Mouse (Mus musculus) T-helper 2 cell (primary cell): ENCODE results near the gene Adgrl4.

ENCODE experiments used
- in situ Hi-C: fragments of 300-600 bp; cut with MboI, MseI; formaldehyde crosslinking; loops from one replicate; pipeline ENCODE4 v1.15.1; 2025; ENCODE audit warnings: high pct_unique_total_duplicates

Adgrl4 gene

DNA sequence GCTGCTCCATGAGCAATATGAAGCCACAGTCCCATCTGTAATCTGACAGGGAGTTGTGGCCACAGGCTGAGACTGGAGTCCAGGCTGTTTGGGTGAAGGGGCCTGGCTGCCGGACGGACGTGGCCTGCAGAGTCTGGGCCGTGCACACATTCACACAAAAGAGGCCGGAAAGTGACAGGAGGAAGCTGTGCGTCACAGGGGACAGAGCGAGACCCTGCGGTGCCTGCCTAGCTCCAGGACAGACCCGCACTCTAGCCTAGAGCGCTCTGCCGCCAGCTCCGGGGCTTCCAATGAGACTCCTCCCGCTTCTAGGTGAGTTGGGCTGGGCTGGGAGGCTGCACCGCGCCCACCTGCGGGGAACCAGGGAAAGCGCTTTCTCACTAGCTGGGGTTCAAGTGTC, at the start of gene Adgrl4:
Gene Adgrl4, plus strand, starts transcription at position 195 of the 400 bp plus-strand sequence.
- in situ Hi-C loops: no loop called here

DNA sequence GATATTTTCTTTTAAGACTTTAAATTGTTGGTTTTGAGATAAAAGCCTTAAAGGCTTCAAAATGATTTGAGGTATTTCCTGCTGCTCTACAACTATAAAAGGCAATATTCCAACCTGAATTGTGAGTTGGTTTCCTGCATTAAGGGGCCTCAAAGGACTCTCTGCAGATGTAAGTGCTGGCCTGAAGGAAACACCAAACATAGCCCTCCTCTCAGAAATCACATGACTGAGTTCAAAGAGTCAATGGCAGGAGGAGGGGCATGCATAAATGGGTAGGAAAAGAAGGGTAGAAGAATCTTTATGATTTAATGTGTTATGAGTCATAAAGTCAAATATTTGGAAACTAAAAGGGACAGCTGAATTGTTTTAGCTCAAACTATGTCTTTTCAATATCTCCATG, 46.8 kb upstream of the Adgrl4 start:
- in situ Hi-C loops: no loop called here

DNA sequence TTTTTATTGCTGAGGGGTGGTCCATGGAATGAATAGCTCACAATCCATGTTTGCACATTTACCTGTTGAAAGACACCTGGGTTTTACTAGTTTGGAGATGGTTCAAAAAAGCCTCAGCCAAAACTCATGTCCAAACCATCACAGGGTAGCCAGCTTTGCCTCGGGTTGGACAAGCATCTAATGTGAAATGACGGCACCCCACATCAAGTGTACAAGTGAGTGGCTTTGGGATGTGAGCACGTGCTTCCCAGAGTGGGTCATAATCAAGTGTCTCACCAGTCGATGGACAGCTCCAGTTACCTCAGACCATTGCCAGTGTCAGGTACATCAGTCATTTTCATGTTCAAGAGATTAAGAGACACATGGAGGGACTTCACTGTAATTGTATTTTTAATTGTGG, 44.8 kb upstream of the Adgrl4 start:
- in situ Hi-C loops: no loop called here

DNA sequence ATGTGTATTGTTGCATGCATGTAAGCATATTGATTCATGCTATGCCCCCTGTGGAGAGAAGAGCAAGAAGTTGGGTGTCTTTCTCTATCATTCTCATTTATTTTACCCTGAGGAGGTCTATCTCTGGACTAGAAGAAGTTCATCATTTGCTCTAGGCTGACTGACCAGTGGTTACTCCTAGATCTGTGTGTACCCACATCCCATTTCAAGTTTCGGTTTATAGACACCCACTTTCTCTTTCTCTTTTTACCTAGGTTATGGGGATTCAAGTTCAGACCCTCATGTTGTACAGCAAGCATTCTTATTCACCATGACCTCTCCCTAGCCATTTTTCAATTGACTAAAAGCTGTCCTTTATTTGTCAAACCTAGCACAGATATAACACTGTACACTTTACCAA, 44.4 kb upstream of the Adgrl4 start:
- in situ Hi-C loops: no loop called here

DNA sequence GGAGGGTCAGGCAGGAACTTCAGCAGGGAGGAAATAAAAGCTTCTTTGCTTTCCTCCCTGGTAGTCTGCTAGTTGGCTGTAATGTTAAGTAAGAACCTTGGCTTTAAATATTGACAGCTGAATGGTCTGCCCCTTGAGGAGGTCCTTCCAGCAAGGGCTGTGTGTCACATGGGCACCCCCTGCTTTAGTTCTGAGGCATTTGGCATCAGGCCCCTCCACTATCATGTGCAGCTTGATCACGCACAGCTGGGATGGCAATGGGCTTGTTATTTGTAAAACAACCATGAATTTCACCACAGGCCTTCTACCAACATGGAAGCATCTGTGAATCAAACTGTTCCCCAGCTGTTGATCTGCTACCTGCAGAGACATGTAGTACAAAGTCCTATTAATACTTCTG, 38.4 kb upstream of the Adgrl4 start:
- in situ Hi-C loops: no loop called here

DNA sequence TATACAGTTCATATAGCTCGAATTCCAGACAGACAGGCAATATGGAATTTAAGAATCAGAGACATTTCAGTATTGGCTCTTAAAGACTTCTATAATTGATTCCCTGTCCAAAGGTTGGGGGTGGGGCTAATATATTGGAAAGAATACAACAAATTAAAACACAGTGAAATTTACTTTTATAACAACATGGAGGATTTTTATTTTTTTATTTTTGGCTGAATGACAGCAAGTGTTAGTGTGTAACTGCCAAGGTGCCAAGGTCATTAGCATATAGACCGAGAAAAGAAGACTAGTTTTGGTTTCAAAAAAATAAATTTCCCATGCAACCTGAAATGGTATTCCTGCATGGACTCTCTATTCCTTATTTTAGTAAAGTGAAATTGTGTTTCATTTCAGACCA, 26.7 kb upstream of the Adgrl4 start:
- in situ Hi-C loops: no loop called here

DNA sequence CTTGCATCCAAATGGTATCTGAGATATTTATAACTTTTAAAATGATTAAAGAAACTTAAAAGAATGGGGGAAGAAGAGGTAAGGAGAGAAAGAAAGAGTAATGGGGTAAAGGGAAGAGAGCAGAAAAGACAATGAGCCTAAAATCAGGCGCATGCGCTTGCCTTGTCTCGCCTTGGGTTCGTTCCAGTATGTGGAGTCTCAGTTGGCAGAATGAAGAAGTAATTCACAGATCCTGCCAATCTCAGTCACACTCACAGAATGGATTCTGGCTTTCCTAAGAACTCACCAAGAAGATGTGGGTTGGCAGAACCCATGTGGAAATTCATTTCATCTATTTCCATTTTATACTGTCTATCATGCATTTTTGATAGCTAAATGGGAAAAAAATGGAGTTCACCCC, 26.2 kb upstream of the Adgrl4 start:
- in situ Hi-C loops: no loop called here

DNA sequence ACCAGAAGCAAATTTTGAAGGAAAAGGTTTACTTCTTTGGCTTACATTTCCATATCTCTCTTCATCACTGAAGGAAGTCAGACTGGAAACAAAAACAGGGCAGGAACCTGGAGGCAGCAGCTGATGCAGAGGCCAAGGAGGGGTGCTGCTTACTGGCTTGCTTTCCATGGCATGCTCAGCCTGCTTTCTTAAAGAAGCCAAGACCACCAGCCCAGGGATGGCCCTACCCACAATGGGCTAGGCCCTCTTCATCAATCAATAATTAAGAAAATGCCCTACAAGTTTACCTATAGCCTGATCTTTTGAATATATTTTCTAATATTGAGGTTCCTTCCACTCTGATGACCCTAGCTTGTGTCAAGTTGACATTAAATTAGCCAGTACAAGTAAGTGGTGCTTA, 20.8 kb upstream of the Adgrl4 start:
- in situ Hi-C loops: no loop called here

DNA sequence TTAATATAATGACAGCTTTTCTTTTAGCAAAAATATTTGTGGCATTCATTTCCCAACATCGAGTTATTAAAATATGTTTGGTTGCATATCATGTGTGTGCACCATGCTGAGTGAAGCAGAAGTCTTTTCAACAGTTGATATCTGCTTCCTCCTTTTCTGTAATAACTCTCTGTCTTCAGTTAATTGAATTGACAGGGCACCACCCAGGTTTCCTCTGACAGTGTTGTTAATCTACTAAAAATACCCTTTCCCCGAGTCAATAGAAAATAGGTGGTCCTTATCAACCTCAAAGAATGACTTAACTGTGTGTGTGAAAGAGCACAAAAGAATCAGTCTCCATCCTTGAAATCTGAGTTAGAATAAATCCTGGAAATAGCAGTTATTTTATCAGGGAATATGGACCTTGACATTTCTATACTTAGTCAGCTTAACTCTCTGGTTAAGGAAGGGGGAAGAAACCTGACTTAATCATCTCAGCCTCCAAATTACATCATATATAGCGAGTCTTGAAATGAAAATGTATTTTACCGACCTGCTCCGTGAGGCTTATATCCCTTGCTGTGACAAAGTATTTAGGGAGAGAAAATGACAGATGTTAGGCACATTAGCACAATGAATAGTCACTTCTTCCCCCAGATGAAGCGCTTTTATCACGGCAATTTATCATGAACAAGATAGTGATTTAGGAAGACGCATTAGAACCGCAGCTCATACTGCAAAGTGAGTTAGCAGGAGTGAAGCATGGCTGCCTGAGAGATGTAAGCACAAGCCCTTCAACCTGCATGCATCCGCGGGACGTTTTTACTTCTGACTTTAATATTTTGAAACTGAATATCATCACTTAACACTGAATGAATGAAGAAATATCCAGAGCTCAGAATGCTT, 19.8 kb upstream of the Adgrl4 start:
- in situ Hi-C loops: no loop called here

DNA sequence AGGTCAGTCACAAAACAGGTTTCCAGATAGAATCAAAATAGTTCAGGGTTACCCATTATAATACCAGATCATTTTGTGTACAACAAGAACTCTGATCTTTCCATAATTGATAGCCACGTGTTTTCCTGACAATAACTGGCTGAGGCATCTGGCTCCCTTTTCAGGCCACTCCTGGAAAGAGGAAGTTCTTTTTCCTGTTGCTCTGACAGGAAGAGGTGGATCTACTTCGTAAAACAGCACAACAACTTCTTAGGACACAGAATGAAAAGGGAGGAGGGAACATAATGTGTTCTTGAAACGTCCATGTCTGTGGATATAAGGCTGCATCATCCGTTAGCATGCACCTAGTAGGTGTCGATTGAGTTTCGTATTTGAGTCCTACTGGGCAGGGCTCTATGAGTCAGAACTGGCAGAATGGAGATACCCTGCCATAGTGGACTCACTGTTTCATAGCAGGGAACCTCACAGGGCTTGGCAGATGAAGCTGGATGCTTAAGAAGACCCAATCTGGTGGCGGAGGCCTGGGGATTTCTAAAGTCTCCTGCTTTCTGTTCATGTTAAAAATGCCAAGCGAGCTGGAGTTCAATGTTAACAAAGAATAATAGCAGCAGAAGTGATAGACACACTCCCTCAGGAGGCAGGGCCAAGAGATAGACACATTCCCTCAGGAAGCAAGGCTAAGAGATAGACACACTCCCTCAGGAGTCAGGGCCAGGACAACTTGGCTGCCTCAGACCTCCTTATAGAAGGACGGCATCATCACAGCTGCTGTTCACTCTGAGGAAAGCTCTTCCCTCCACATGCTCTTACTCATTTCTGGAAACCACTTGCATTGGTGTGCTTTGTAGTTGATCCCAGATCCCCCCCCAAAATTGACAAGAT, 13.1 kb upstream of the Adgrl4 start:
- in situ Hi-C loops: no loop called here

DNA sequence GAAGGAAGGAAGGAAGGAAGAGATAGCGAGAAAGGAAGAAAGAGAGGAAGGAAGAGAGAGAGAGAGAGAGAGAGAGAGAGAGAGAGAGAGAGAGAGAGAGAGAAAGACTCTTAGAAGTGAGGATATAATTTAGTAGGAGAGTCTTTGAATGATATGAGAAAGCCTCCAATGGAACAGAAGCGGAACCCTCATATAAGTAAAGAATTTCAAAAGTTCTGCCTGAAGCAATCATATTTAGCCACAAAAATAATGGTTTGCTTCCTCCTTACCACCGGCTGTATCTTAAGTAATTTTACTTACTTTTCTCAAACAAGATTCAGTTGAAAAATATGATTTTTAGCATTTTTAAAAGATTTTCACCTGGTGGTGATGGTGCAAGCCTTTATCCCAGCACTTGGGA, 7.6 kb upstream of the Adgrl4 start:
- in situ Hi-C loops: no loop called here

DNA sequence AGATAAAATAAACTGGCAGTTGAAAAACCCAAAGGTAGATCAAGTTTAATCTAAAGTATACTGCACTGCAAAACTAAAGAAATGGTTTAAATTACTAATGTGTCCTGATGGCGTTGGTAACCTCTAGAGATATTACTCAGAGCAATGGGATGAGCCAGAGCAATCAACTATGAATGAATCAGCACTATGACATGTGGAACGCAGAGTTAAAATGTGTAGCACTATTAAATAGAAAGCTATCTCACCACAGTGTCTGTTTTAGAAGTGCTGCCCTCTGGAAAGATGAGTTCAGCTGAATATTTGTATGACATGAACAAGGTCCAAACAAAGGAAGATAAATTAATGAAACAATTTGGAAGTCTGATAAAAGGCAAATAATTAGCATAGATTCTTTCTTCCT, 6.2 kb upstream of the Adgrl4 start:
- in situ Hi-C loops: no loop called here

DNA sequence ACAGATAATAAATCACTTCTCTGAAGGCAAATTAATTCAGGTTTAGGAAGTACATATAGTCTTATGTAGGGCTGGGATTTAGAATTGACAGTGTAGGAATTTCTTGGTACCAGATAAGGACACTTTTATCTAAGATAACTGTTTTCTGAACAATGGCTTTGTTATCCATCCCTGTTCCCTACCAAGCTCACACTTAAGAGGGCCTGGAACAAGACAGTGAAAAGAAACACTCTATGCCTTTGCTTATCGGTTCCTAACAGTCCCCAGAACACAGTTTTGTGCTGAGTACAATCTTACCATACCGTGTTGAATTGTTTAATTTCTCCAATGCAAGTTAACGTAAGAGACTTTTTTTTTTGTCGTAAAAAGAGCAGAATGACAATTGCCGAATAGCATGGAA, 677 bp downstream of the Adgrl4 start:
- in situ Hi-C loops: no loop called here

DNA sequence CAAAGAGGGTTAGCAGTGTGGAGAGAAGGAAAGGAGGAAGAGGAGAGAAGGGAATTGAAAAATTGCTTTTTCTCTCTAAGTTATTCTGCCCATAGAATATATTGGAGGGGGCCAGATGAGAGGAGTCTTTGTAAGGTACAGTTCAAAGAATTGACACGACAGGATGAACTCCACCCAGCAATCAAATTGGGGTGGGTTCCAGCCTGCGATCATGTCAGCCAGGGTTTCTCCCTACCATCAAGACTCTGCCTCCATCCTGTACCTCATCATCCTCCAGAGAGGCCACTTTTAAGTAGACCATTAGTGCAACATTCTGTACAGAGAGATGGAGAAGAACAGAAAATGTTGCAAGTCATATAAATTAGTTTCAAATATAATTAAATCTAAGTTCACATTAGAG, 2.3 kb downstream of the Adgrl4 start:
- in situ Hi-C loops: loop anchor here (5.0 kb wide), 1 partner anchor 62 kb away; no protein-coding TSS in a partner anchor

DNA sequence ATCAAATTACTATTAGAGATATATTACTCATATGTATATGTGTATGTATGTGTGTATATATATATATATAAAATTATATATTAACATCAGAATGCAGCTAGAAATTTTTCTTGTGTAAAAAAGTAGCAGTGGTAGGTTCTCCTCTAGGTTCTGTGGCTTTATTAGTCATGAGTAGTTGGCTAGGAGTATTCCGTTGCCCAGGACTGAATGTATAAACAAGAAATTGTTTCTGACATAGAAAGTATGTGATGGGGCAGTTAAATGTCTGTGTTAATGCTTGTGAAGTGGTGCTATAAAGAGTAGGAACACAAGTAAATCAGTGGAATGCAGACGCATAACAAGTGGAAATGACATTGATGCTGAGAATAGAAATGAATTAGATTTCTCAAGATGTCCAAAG, 4.3 kb downstream of the Adgrl4 start:
- in situ Hi-C loops: loop anchor here (5.0 kb wide), 1 partner anchor 60 kb away; no protein-coding TSS in a partner anchor

DNA sequence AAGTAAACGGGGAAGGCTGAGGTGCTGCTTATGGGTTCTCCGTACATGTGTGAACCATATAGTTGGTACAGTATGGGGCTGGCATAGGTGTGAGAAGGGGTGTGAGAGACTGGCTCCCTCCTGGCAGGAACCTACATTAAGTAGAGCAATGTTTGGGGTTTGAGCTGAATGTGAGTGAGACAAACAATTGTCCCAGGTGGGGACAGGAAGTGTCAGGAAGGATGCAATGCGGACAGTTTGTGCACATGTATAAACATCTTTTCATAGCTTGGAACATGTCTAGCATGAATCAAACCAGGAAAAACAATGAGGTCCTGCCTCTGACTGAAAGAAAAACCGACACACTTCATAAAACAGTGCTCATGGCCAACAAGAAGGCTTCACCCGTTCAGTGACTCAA, 5.8 kb downstream of the Adgrl4 start:
- in situ Hi-C loops: loop anchor here (5.0 kb wide), 1 partner anchor 59 kb away; no protein-coding TSS in a partner anchor

DNA sequence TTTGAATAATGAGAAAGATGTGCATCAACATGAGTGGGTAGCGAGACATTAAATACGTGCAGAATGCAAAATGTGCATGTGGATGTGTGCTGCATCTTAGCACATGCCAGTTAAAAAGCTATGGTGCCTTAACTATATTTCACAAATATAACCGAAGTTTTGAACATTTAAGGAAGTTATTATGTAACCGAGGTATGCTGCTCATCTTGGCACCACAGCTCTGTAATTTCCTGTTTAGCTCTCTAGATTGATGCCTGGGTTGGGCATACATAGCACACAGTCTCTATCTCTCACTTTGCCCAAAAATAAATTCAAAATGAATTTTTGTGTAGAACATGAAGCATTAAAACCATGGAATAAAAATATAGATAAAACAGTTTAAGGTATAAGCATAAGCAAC, 6.6 kb downstream of the Adgrl4 start:
- in situ Hi-C loops: loop anchor here (5.0 kb wide), 1 partner anchor 58 kb away; no protein-coding TSS in a partner anchor

DNA sequence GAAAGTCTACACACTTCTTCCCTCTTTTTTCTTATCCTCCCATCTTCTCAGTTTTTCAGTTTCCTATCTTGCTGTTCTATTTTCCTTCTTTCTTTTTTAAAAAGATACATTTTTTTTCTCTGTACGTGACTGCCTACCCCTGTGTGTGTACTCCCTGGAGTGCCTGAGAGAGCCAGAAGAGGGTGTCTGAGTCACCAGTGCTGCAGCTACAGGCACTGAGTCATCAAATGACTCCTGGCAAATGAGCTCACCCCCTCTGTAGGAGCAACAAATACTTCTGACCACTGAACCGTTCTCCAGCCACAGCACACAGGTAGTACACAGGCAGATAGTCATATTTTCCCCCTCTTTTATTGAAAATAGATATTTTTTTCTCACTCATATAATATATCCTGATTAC, 8.2 kb downstream of the Adgrl4 start:
- in situ Hi-C loops: no loop called here

DNA sequence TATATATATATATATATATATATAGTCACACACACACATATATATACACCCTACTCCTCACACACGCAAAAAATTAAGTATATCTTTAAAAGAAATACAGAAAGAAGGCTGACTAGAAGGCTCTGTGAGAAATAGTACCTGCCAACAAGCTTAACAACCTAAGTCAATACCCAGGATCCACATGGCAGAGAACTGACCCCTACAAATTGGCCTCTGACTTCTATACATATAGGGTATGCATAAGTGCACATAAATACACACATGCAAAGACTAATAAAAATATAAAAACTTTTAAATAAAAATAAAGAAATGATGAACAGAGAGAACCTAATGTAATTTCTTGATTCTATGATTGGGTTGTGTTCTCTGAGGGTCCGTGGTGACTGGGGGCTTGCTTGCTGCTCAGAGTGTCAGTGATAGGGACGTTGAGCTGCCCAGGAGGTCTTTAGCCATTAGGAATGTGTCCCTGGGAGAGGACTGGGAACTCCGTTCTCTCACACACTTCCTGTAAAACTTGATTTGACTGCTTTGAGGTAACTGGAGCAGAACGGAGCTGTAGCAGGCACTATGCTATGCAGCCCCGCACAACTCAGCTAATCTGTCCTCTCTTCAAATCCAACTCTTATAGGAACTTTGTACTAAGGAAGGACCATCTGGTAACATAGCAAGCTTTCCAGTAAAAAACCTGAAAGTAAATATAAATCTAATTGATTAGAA, 17.5 kb downstream of the Adgrl4 start:
- in situ Hi-C loops: no loop called here

DNA sequence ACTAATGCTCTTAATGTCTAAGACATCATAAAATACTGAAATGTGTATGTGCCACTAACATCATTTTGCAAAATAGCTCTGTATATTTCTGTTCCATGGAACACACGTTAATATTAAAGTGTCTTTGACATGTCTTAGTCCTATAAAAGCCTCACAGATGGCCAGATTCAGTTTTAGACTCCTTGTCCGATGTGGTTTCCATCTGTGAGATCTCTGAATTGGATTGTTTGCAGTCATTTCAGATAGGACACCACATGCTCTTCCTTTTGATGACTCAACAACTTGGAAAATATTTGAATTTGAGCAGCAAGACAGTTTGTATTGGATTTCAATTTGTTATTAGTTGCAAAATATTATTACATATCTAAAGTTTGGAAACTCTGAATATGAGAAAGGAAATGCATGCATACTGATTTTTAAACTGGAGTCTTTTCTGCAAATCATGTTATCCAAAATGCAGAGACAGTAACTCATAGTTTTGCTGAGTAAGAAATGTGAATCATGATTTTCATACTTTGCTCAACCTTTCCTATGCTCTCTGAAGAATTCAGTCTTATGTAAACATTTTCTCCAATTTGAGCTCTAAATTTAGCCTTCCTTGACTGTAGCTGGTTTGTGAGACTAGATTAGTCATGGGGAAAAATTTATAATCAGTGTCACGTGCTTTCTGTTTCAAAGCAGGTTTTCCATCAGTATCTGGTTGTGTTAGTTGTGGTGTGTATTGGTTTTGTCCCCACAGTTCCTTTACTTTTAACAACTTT, 21.9 kb downstream of the Adgrl4 start:
- in situ Hi-C loops: no loop called here

DNA sequence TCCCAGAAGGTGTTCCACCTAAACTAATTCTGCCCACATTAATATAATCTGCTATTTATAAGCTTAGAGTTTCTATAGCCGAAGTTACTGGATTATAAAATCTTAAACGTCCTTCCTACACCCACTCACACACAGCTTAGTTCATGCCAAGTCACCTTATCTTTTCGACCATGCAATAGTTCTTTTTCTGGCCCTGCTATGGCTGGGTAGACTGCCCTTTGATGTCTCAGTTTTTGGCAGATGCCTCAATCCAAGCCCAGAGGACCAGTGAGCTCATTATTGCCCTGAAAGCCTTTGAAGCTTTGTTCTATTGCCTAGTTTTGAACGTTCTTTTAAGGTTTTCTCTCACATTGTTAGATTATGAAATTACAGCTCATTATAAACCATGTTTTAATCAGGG, 27.5 kb downstream of the Adgrl4 start:
- in situ Hi-C loops: no loop called here
